Mouse (Mus musculus): Measurements from ENCODE around the gene Carm1. TPM values are rescaled to one million over a fixed set of nuclear protein-coding genes. Genes with fewer than 3 reads are reported as not detected.
A peak's percentile ranks its signal among the peaks of the same experiment; 100 is the strongest.

Carm1 gene
- polyA plus RNA-seq, 1 experiment from 2014 or later = 15.6 TPM

DNA sequence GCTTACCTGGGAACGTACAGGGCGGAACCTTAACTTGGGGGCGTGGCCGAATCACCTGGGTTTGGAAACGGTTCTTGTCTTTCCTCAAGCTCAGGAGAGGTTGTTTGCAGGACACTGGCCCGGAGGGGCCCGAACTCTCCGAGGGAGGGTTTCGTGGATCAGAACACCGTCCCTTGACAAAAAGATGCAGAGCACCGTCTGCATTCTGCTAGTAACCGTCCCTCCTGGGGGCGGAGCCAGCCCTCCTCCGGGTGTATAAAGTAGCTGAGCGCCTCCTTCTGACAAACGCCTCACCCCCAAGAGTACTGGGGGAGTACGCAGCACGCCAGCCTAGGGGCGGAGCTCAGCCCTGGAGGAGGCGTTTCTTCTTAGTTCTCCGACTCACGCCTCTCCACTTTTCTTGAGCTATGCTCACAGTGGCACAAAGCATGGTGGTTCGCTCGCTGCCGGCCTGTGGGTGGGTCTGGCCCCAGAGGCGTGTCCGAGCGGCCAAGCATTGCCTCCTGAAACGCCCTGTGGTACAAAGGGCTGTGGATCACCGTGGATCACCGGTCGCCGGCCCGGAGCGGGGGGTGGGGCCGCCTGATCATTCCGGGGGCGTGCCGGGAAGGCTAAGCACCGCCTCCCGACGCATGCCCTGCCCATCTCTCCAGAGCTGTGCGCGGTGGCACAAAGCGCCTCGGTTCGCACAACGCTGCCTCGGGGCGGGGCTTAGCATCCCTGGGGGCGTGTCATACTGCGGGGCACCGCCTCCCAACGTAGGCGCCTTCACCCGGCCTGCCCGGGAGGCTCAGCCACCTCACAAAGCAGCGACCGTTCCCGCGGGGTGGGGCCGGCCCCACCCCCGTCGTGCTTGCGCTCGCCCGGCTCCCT, 542 bp upstream of the Carm1 start:
- peaks cover 26% of the 10 kb centered on the region for H3K4me1 ChIP-seq (ENCODE audit: control insufficient read depth, insufficient read depth, low read length)
- 0 out of 2 replicates have a peak, but pooled peaks cover 7% of the 10 kb centered on the region for H3K36me3 ChIP-seq (ENCODE audit: control insufficient read depth, insufficient read depth, low read length)
- peak overlapping the region; percentile 98 for H3K27ac ChIP-seq (ENCODE audit: low read length)
- peak overlapping the region; percentile 79 for H3K4me3 ChIP-seq (replicated peaks; ENCODE audit: low read length)
- under 1% methylated on average over 67 of the region's 67 CpGs for WGBS
- ATAC-seq (ENCODE audit: insufficient read depth, low FRiP score) = peak; percentile 94
- no peaks in the 10 kb centered on the region for H3K9me3 ChIP-seq (replicated peaks; ENCODE audit: control insufficient read depth, low read length)
- H3K27me3 ChIP-seq (ENCODE audit: control insufficient read depth, insufficient read depth, low read length) = no peaks in the 10 kb centered on the region
- H3K9ac ChIP-seq (ENCODE audit: low read length) = peak overlapping the region; percentile 94
- peak overlapping the region; percentile 51 for H3K4me2 ChIP-seq (ENCODE audit: low read depth, low read length)

DNA sequence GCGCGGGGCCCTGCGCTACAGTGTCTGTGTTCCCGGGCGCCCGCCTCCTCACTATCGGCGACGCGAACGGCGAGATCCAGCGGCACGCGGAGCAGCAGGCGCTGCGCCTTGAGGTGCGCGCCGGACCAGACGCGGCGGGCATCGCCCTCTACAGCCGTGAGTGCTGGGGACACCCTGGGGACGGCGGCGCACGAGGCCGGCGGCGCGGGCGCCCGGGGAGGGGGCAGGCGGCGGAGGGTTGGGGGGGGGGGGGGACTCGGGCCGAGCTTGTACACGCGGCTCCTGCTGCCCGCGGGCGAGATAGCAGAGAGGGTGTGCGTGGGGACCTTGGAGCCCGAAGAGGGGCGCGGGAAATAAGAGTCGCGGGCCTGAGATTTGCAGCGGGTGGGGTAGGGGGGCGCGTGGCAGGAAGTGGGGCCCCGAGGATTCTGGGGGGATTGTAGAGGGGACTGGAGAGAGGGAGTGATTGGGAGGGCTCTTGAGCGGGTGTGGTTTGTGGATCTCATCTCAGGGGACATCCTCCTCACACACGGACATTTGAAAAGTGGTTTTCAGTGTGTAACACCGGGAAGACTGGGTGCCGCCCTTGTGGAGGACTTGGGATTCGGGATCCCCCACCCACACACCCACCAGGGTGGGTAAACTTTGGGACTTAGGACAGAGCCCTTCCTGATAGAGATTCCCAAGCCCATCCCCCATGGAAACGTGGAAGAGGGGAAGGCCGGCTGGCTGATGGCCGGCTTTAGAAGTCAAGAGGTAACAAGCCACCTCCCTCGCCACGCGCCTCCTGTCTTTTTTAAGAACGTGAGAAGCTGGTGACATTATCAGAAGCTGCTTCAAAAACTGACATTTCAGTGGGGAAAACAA, 614 bp downstream of the Carm1 start:
- peaks cover 7% of the 10 kb centered on the region; the same call in 1 of the 2 replicates for H3K36me3 ChIP-seq (ENCODE audit: control insufficient read depth, insufficient read depth, low read length)
- H3K27ac ChIP-seq (ENCODE audit: low read length) = peak overlapping the region; percentile 98
- under 1% methylated on average over 59 of the region's 66 CpGs for WGBS
- peak; percentile 3; the same call in 1 of the 2 replicates for ATAC-seq (ENCODE audit: insufficient read depth, low FRiP score)
- H3K4me2 ChIP-seq (ENCODE audit: low read depth, low read length) = peak overlapping the region; percentile 82
- H3K27me3 ChIP-seq (ENCODE audit: control insufficient read depth, insufficient read depth, low read length) = no peaks in the 10 kb centered on the region
- H3K9ac ChIP-seq (ENCODE audit: low read length) = peak overlapping the region; percentile 94
- H3K4me1 ChIP-seq (ENCODE audit: control insufficient read depth, insufficient read depth, low read length) = peaks cover 26% of the 10 kb centered on the region
- peak overlapping the region; percentile 79 for H3K4me3 ChIP-seq (replicated peaks; ENCODE audit: low read length)
- H3K9me3 ChIP-seq (replicated peaks; ENCODE audit: control insufficient read depth, low read length) = no peaks in the 10 kb centered on the region

GRCm38 (mm10) chr9:21551049-21551448, 4.4 kb downstream of the Carm1 start:
- no peaks in the 10 kb centered on the region for H3K27me3 ChIP-seq (ENCODE audit: control insufficient read depth, insufficient read depth, low read length)
- ATAC-seq (ENCODE audit: insufficient read depth, low FRiP score) = no peak
- no peak overlapping the region for H3K4me3 ChIP-seq (replicated peaks; ENCODE audit: low read length)
- 98% methylated on average over 2 of the region's 2 CpGs for WGBS
- peaks cover 13% of the 10 kb centered on the region for H3K4me1 ChIP-seq (ENCODE audit: control insufficient read depth, insufficient read depth, low read length)
- H3K9me3 ChIP-seq (replicated peaks; ENCODE audit: control insufficient read depth, low read length) = no peaks in the 10 kb centered on the region
- H3K4me2 ChIP-seq (ENCODE audit: low read depth, low read length) = no peak overlapping the region
- H3K9ac ChIP-seq (ENCODE audit: low read length) = no peak overlapping the region
- H3K36me3 ChIP-seq (ENCODE audit: control insufficient read depth, insufficient read depth, low read length) = peaks cover 10% of the 10 kb centered on the region; the same call in 1 of the 2 replicates
- H3K27ac ChIP-seq (ENCODE audit: low read length) = no peak overlapping the region

DNA sequence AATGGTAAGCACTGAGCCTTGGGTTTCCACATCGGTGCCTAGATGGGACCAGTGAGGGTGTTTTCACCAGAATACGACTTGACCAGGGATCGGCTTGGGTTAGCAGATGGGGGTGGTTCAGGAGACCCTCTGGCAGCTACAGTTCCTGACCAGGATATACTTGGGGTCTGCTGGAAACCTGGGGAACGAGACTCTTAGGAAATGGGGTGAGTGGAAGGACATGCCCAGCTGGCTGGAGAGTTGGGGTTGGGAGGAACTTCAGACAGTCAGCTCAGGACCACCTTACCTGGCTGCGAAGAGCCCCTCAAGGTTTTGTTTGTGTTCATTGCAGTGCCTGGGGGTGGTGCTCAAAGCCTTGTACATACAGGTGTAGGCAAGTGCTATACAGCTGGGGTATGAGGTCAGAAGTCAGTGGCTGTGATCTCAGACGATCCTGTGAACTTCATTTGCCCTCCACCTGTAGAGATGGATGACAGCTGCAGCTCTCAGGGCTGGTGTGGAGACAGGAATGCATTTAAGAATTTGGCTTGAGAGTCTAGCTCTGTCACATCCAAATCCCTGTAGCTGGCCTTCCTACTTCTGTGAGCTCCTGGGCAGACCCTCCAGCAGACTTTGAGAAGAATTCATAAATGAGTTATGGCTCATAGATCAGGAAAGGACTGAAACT, 7.0 kb downstream of the Carm1 start:
- 76% methylated on average over 6 of the region's 6 CpGs for WGBS
- no peak overlapping the region for H3K9ac ChIP-seq (ENCODE audit: low read length)
- no peak for ATAC-seq (ENCODE audit: insufficient read depth, low FRiP score)
- H3K4me2 ChIP-seq (ENCODE audit: low read depth, low read length) = no peak overlapping the region
- no peaks in the 10 kb centered on the region for H3K9me3 ChIP-seq (replicated peaks; ENCODE audit: control insufficient read depth, low read length)
- peaks cover 6% of the 10 kb centered on the region for H3K4me1 ChIP-seq (ENCODE audit: control insufficient read depth, insufficient read depth, low read length)
- no peaks in the 10 kb centered on the region for H3K27me3 ChIP-seq (ENCODE audit: control insufficient read depth, insufficient read depth, low read length)
- peaks cover 10% of the 10 kb centered on the region; the same call in 1 of the 2 replicates for H3K36me3 ChIP-seq (ENCODE audit: control insufficient read depth, insufficient read depth, low read length)
- no peak overlapping the region for H3K4me3 ChIP-seq (replicated peaks; ENCODE audit: low read length)
- no peak overlapping the region for H3K27ac ChIP-seq (ENCODE audit: low read length)

- H3K9me3 ChIP-seq (replicated peaks; ENCODE audit: control insufficient read depth, low read length) = no peaks in the 10 kb centered on the region
- WGBS = 81% methylated on average over 6 of the region's 6 CpGs
- no peaks in the 10 kb centered on the region for H3K27me3 ChIP-seq (ENCODE audit: control insufficient read depth, insufficient read depth, low read length)
- H3K9ac ChIP-seq (ENCODE audit: low read length) = no peak overlapping the region
- no peak for ATAC-seq (ENCODE audit: insufficient read depth, low FRiP score)
- peaks cover 3% of the 10 kb centered on the region; the same call in 1 of the 2 replicates for H3K4me1 ChIP-seq (ENCODE audit: control insufficient read depth, insufficient read depth, low read length)
- no peak overlapping the region for H3K4me2 ChIP-seq (ENCODE audit: low read depth, low read length)
- no peak overlapping the region for H3K4me3 ChIP-seq (replicated peaks; ENCODE audit: low read length)
- H3K27ac ChIP-seq (ENCODE audit: low read length) = no peak overlapping the region
- H3K36me3 ChIP-seq (ENCODE audit: control insufficient read depth, insufficient read depth, low read length) = peaks cover 9% of the 10 kb centered on the region; the same call in 1 of the 2 replicates
Measured at GRCm38 (mm10) chr9:21555198-21555742, 8.6 kb downstream of the Carm1 start.

- Histone ChIP-seq H3K9me3 (replicated peaks; ENCODE audit: control insufficient read depth, low read length) (no peaks in the 10 kb centered on the region), H3K27me3 (ENCODE audit: control insufficient read depth, insufficient read depth, low read length) (no peaks in the 10 kb centered on the region), H3K4me2 (ENCODE audit: low read depth, low read length) (no peak overlapping the region), H3K4me1 (ENCODE audit: control insufficient read depth, insufficient read depth, low read length) (peaks cover 3% of the 10 kb centered on the region; the same call in 1 of the 2 replicates), H3K27ac (ENCODE audit: low read length) (no peak overlapping the region), H3K9ac (ENCODE audit: low read length) (no peak overlapping the region), H3K4me3 (replicated peaks; ENCODE audit: low read length) (no peak overlapping the region), H3K36me3 (ENCODE audit: control insufficient read depth, insufficient read depth, low read length) (peaks cover 8% of the 10 kb centered on the region; the same call in 1 of the 2 replicates)
- ATAC-seq (ENCODE audit: insufficient read depth, low FRiP score) = no peak
- 85% methylated on average over 2 of the region's 2 CpGs for WGBS
Measured at GRCm38 (mm10) chr9:21556996-21557395, 10.3 kb downstream of the Carm1 start.

- H3K4me1 ChIP-seq (ENCODE audit: control insufficient read depth, insufficient read depth, low read length) = peaks cover 3% of the 10 kb centered on the region; the same call in 1 of the 2 replicates
- H3K27ac ChIP-seq (ENCODE audit: low read length) = no peak overlapping the region
- no peak overlapping the region for H3K4me3 ChIP-seq (replicated peaks; ENCODE audit: low read length)
- H3K36me3 ChIP-seq (ENCODE audit: control insufficient read depth, insufficient read depth, low read length) = peaks cover 8% of the 10 kb centered on the region; the same call in 1 of the 2 replicates
- H3K9me3 ChIP-seq (replicated peaks; ENCODE audit: control insufficient read depth, low read length) = no peaks in the 10 kb centered on the region
- H3K9ac ChIP-seq (ENCODE audit: low read length) = no peak overlapping the region
- H3K4me2 ChIP-seq (ENCODE audit: low read depth, low read length) = no peak overlapping the region
- 78% methylated on average over 2 of the region's 2 CpGs for WGBS
- H3K27me3 ChIP-seq (ENCODE audit: control insufficient read depth, insufficient read depth, low read length) = no peaks in the 10 kb centered on the region
- no peak for ATAC-seq (ENCODE audit: insufficient read depth, low FRiP score)
Measured at GRCm38 (mm10) chr9:21557556-21557955, 10.9 kb downstream of the Carm1 start.

DNA sequence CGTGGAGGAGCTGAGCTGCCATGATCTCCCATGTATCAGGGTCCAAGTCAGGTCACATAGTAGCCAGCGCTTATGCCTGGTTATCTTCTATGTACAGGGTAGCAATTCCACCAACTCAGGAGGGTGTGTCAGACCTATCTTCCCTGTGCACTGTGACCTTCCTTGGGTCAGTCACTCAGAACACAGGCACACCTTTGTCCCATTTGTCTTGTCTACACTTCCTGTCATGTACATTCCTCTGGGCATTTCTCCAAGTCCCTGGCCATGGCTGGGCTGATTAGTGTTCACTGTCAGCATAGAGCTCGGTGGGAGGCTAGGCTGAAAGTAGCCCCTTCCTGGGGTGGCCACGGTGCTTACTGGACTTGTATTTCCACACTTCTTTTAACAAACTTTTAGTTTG, 11.7 kb downstream of the Carm1 start:
- no peaks in the 10 kb centered on the region for H3K27me3 ChIP-seq (ENCODE audit: control insufficient read depth, insufficient read depth, low read length)
- no peak overlapping the region for H3K9ac ChIP-seq (ENCODE audit: low read length)
- H3K36me3 ChIP-seq (ENCODE audit: control insufficient read depth, insufficient read depth, low read length) = peaks cover 8% of the 10 kb centered on the region; the same call in 1 of the 2 replicates
- no peaks in the 10 kb centered on the region for H3K9me3 ChIP-seq (replicated peaks; ENCODE audit: control insufficient read depth, low read length)
- no peak overlapping the region for H3K4me2 ChIP-seq (ENCODE audit: low read depth, low read length)
- WGBS = 66% methylated on average over 4 of the region's 4 CpGs
- ATAC-seq (ENCODE audit: insufficient read depth, low FRiP score) = peak; percentile 86
- peaks cover 3% of the 10 kb centered on the region; the same call in 1 of the 2 replicates for H3K4me1 ChIP-seq (ENCODE audit: control insufficient read depth, insufficient read depth, low read length)
- no peak overlapping the region for H3K27ac ChIP-seq (ENCODE audit: low read length)
- H3K4me3 ChIP-seq (replicated peaks; ENCODE audit: low read length) = no peak overlapping the region

Measured in stomach, embryonic 16.5 days (tissue).